Mouse (Mus musculus) embryo, embryonic 10.5 days (tissue): ENCODE results near the gene Rprd1b.

Experiments
- DNase-seq: peaks from one replicate; pipeline ENCODE4 v3.0.0-alpha.2; 2015; ENCODE audit warnings: low spot score

Gene Rprd1b

DNA sequence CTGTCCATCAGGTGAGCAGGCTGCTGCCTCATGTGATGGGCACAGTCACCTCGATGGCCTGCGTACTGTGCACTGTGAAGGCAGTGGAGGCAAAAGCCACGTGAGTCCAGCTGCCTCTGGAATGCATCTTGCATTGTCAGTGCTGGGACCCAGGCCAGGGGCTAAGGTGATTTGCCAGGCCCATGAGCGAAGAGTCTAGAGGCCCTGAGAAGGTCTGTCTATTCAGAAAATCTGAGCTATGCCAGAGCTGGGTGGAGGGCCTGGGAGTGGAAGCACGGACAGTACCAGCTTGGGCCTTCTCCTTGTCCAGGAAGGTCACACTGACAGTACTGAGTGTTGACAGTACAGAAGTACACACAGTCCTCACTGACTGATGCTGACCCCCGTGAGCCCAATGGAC lies 94.5 kb downstream of the Rprd1b start:
- no peak for DNase-seq

DNA sequence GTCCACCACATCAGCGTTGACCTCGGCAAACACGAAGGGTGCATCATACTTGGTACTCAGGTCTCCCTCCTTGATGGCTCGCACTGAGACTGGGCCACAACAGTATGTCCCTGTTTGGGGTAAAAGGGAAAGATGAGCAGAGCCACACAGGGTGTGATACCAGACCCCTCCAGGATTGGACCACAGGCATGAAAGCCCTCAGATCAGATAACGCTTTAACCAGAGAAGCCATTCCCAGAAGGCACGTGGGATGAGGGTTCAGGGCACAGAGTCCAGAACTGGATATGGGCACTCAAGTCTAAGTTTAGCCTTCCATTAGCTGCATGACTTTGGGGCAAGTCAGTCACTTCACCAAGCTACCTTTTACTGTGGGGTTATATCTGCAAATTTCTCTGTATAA lies 98.9 kb downstream of the Rprd1b start:
- no peak for DNase-seq

DNA sequence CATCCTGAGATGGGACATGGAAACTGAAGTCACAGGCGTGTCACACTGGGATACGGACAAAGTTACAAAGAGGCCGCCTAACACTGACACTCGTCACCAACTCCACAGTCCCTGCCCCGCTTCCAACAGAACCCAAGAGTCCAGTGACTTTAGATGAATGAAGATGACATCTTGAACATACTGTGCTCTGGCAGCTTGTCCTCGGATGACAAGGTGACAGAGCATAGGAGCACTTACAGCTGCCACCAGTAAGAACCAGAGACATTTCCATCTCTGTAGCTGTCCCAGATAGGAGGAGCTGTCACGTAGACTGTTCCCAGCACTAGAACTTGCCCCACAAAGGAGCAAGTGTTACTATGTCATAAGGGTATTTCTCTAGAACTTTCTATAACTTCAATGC lies 99.6 kb downstream of the Rprd1b start:
- DNase-seq = no peak

DNA sequence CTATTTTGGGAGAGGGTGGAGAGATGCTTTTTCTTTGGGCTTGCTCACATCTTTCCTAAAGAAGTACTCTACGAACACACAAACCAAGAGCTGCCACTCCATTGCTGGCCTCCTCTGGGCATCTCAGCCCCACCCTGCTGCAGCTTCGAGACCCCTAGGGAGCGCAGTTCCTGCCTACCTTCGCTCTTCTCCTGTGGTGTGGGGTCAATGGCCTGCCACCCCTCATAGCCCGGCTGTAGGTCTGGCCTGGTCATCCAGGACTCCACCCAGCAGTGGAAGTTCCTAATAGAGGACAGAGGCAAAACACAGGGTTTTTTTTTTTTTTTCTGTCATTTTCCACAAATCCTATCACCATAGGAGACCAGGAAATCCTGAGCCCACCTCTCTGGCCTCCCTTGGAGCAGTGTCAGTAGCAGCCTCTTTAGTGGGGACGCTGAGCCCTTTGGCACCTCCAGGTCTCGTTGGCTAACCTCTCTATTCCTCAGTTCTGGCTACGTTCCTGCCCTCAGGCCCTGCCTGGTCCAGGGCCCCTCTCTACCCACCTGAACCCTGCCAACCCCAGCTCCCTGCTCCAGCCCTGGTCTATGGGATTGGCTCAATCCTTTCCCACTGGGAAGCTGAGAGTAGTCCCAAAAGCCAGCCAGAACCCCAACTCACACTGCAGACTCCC lies 100.3 kb downstream of the Rprd1b start:
- DNase-seq = no peak

DNA sequence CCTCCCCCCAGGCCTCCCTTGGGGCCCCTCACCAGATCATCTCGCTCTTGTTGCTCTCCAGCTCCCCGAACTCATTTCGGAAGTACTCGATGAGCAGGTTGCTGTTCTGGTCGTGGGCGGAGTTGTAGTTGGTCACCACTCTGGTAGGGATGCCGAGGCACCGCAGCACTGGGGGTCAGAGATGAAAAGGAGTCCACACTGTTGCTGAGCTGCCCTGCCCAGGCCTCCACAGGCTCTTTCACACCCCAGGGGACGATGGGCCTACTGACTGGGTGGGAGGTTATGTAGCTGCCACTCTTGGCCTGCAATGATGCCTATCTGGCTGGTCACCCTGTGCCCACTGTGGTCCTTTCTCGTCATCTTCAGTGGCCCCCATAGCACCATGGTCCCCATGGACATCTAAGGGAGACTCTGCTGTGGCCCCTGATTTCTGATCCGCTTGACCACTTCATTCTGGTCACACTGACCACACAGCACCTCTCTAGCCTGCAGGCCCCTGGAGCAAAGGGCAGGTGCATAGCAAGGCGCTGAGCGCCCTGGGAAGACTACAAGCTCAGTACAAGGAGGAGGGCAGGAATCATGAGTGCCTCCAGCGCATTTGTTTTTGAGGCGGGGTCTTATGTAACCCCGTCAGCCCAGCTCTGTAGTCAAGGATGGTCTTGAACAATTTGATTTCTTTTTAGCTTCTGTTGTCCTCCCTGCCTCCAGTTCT lies 101.2 kb downstream of the Rprd1b start:
- DNase-seq = no peak

DNA sequence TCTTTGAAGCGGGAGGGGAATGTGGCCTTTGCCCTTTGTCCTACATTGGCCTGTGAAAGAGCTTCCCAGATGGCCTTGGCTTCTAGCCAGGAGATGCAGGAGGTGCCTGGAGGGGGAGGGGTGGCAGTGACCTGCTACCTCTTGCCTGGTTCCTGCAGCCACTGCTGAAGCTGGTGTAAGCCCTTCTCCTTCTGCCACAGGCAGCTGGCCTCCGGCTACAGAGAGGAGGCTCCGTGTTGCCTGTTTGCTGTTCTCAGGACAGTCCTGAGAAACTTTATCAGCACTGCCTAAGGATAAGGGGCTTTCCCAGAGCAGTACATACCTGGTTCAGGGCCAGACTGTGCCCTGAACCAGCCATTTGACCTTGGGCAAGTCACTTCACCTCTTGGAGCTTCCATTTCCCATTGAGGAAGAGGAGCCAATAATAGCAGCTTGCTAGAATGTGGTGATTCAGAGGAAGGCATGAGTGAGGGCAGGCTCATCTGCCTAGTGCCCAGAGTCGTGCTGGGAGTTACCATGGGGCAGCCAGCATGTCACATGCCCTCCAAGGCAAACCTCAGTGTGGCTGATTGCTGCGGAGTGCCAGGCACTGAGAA lies 102.2 kb downstream of the Rprd1b start:
- DNase-seq = peak; percentile 85

DNA sequence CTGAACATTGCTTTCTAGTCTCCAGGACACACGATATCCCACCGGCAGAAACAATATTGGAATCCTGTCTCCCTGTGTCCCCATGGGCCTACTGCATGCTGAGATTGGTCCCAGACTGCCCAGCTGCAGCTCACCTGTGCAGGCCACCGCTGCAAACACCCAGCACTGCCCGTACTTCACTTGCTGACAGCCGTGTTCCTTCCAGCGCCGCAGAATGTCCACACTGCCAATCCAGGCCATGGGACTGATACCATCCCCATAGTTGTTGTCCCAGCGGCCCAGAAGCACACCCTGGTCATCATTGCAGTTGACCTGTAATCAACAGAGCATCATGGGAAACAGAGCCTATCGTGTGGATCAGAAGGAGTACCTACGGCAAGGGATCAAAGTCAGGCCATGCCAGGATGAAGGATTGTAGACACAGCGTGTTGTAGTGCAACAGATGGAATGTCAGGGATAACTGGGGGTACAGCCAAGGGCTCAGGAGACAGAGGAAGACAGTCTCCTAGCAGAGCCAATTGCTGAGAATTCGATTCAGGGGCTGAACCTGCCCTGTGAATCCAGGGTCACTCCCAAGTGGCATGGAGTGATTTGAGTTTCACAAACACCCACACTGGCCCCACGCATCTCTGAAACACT lies 103.0 kb downstream of the Rprd1b start:
- no peak for DNase-seq

DNA sequence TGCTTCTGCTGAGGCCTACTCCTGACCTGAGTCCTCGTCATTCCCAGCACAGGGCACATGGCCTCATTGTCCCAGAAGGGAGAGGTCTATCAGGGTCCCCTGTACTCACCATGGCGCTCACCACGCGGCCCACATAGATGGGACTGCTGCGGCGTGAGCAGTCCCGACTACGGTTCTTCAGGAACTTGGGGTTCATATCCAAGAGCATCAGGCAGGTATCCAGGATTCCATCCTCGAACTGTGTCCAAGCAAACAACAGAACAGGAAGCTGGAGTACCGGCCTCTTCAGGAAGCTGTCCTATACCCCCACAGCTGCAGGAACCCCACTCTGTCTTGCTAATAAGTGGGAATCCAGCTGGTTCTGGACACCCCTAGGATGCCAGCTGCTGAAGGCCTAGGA lies 104.0 kb downstream of the Rprd1b start:
- DNase-seq = no peak

DNA sequence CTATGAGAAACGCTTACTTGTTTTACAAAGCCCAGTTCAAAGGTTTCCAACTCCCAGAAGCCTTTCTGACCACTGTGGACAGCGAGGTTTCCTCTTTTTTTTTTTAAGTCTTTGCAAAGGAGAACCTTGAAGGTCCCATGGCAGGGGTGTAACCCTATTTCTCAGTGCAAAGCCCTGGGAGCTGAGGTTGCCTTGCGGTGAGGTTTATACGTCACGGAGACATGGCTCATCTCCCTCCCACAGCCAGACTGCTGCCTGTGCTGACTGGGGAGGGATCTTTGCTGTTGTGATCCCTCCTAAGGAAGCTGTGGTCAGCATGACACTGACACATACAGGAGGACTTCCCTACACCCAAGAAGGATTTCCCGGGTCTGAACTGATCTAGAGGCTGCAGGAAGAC lies 104.8 kb downstream of the Rprd1b start:
- DNase-seq = no peak

DNA sequence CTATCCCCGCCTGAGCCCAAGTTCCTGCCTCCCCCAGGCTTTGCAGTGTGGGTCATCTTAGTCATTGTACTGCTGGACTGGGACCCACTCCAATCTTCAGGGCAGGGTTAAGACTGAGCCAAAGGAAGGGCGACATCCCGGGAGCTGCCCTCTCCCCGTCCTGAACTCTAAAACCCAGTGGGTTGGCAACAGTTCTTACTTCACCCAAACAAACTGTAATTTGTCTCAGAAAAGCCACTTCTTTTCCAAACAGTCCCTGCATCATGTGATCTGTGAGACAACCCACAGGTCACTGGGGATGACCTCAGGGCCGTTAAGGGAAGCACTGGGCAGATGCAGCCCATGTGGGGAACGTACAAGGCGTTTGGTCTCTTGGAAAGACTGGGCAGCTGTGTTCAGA lies 107.9 kb downstream of the Rprd1b start:
- peak; percentile 52 for DNase-seq

DNA sequence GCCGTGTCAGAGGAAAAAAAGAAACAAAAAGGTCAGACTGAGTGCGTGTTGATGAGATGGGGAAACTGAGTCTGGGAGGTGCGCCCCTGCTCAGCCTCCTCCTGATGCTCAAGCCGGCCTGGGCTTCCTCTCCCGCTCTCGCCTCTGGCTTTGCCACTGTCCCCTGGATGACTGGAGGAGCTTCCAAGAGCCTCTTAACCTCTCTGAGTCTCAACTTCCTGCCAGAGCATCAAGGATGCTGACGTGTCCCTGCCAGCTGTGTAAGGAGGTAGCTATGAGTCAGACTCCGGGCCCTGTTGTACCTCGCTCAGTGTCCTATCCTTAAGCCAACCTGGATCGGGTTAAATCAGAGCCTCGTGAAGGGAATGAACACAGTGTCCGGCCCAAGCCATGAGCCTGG lies 109.5 kb downstream of the Rprd1b start:
- no peak for DNase-seq

DNA sequence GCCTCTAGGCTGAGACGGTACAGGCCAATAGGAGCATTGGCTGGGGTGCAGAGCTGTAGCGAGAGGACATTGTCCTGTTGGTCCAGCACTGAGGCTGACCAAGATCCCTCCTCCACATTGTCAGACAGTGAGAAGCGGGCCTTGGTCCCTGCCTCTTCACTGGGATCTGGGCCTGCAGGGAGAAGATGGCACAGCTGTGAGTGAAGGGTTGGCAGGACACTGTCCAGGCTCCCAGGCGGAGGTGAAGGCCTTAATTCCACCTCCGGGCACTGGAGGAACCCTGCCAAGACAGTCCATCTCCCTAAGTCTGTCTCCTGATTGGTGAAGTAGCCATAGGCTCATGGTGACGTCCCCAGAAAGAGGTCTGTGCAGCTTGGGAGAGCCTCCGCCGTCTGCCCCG lies 110.5 kb downstream of the Rprd1b start:
- DNase-seq = no peak

DNA sequence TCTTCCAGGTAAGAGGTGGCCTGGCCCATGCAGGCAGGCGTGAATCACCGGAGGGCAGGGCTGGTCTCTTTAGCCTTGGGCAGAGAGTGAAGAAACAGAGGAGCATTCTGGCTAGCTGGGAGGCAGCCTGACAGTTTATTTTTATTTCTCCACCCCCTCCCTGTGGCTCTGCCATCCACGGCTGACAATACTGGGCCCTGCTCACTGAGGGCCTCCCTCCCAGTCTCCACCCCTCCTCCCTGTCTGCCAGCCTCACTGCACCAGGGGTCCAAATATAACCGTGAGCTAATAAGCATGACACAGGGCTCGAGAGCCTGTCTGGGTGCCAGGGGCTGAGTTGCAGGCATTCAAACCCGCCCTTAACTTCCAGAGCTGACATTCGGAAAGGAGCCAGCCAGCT lies 111.3 kb downstream of the Rprd1b start:
- DNase-seq = no peak

DNA sequence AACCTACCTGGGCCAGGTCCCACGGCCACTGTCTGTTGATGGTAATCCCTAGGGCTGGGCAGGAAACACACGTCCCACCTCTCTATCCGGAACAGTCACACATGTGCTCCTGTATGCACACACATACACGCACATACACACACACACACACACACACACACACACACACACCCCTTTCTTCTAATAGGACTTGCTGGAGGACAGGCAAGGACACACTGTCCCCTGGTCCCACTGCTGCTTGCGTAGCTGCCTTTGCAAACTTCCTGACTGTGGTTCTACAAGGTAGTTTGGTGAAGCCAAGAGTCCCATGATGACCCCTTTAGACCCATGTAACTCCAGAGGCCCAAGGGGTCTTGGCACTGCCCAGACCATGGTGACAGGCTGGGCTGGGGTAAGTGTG lies 112.4 kb downstream of the Rprd1b start:
- DNase-seq = no peak

DNA sequence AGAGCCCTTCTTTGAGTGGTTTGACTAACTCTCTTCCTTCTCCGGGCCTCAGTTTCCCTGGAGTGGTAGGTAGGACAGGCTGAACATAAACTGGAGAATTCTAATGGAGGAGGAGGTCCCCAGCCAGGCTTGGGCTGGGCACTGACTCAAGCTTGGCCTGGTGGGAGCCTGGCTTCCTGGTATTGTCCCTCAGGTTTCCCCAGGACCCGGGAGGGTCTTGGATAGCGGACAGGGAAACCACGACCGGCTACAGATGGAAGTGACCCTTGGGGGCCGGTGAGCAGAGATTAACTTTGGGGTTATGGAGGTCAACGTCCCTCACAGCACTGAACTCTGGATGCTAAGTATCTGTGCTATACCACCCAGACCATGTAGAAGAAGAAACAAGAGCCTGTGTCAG lies 113.0 kb downstream of the Rprd1b start:
- no peak for DNase-seq

DNA sequence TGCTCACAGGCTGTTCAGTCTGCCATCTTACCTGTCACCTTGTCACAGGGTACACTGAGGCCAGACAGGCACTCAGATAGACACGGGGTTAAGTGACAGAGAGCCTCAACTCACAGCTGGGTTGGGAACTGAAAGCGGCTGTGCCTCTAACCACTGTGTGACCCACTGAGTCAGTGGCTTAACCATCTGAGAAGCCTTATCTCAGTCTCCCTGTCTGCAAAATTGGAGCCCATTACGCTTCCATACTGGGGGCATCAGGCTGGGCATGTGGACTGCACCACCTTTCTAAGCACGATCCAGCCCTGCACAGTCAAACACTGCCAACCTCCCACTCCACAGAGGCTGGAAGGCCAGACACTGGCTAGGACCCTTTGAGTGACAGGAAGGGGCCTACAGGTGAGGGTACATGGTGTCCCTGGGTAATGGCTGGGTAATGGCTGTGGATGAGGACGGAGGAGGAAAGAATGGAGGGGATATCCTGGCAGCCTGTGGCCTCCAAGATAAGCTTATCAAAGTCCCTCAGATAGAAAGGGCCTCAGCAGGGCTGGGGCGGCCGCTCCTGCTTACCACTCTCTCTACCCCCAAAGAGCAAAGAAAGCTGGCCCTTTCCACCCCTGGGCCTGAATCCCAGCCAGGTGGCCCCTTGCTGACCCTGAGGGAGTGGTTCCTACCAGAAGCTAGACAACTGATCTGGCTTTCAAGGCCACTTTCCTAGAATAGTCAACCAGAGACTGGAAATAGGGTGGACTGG lies 113.6 kb downstream of the Rprd1b start:
- DNase-seq = no peak

DNA sequence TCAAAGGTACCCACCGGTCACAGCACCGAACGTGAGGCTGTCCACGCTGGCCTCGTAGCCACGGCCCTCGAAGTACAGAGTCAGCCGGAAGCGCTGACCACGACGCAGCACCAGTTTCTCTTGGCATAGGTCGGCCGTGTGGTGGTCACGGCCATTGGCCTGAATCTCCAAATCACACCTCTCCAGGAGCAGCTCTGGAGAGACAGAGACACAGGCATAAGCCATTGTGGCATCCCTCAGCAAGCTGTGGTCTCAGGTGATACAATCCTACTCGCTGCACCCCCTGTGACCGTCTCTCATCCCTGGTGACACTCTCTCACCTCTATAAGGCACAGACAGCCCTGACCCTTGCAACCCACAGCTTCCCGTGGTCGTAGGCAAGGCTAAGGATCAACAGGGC lies 114.7 kb downstream of the Rprd1b start:
- no peak for DNase-seq

DNA sequence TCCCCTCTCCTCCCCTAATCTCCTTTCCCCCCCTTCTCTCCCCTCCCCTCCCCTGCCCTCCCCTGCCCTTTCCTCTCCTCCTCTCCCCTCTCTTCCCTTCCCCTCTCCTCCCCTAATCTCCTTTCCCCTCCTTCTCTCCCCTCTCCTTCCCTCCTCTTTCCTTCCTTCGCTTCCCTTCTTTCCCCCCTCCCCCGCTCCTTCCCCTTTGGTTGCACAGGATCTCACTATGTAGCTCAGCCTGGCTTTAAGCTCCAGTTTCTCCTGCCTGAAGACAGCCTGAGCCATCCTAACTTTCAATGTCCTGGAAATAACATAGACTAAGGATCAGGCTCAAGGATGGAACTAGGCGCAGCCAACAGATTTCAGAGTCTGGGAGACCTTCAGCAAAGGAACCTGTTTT lies 115.5 kb downstream of the Rprd1b start:
- no peak for DNase-seq

DNA sequence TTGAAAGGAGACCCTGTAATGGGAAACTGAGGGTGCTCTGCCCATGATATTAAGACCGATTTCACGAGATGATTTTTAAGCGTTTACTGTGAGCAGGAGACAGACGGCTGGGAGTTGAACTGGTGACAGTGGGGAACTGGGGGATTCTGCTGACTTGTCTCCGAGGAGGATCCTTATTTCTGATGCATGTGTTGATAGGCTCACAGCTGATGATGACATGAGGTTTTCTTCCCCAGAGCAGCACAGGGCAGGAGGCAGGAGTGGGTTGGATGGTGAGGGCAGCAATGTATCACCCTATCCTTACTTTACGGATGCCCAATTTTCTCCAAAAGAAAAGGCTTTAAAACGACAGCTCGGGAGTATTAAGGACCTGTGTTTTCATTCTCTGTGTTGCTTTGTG lies 116.0 kb downstream of the Rprd1b start:
- DNase-seq = no peak

DNA sequence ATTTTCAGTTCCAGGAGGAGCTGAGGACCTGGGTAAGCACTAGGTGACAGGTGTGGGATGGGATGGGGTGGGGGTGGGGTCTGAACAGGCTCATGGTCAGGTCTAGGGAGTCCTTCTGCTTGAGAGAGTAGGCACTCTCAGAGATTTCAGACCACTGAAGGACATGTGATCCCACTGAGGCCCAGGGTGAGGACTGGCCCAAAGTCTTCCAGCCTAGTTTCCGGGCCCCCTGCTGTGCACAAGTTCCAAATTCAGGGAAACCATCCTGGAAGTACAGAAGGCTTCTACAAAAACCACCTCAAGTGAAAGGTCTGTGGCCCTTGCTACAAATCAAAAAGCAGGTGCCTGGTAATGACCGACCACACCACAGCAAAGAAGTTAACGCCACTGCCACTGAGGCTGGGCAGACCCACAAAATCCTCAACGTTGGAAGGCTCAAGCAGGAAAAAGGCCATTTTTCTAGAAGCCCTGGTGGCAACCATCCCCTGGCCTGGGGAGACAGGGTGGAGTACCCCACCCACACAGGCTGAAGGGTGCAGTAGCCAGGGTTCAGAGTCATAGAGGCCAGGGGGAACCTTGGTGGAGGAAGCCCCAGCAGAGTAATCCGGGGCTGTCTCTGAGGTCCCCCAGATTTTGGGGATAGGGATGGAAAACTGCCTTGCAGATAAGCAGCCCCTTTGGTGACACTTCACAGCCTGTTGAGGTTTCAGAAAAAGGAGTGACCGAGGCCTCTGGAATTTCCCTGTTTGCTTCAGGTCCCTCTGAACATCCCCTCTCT lies 116.6 kb downstream of the Rprd1b start:
- no peak for DNase-seq

DNA sequence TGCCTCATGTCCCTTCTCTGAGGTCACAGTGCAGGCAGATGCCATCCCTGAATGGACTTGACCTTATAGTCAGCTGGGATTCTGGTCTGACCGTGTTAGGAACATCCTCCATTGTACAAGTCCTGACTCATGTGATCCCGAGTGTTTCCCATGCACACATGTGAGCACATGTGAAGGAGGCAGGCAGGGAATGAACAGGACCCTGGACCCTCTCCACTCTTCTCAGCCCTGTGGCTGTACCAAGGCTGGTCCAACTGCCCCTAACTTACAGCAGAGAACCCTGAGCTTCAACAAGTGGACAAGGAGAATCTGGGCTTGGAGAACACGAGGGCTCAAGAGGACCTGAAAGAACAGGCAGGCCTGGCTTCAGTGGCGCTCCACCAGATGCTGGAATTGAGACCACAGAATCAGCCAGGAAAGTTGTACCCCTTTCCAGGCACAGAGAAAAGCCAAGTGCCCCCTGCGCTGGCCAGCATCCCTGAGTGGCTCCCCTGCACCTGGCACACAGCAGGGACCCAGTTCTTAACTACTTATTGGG lies 117.3 kb downstream of the Rprd1b start:
- no peak for DNase-seq
